Mouse (Mus musculus): Measurements from ENCODE around the gene Gas1.

DNA sequence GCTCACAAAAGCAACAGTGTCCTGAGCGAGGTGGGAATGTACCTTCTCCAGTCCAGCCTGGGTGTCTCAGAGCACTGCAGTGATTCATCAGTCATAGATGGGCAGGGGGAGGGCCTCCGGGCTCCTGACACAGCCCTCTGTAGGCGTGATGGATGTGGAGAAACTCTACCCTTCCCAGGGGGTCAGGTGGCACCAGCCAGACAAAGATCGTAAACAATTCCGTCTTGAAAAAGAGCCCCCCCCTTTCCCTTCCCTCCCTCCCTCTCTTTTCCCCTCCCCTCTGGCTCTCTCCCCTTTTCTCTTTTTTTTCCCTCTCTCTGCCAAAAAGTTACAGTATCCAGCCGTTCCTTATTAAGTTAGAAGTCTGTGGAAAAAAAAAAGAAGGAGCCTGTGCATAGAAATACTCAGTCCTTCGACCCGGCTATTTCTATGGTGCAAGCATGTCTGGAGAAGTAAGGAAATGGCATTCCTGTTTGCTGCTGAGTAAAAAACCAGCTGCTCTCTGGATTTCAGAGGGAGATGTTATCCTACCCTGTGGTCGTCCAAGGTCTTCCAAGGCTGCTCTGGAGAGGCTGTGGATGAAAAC, 49.2 kb upstream of the Gas1 start:
- TF ChIP-seq POLR2A (IDR thresholded peaks at IDR 0.05; ENCODE audit: control insufficient read depth, extremely low read depth, insufficient read depth, low read length, poor library complexity) (no peak), CTCF (IDR thresholded peaks at IDR 0.05; ENCODE audit: borderline replicate concordance, control insufficient read depth, extremely low read depth, insufficient read depth, low read length, poor library complexity) (no peak)
